In genomic region chr5:15630068-15630467, GRCm38 (mm10) we compare ENCODE assay signal across 25 mouse cellular contexts. TPM values are rescaled to one million over a fixed set of nuclear protein-coding genes. Genes with fewer than 3 reads are reported as not detected.
DNase-seq lines count a peak whose midpoint lies in the region; ATAC-seq and TF ChIP-seq lines count a peak whose summit lies in the region.
"Not testable (repeated sequence)": the region's sequence is repeated elsewhere in the genome, so short reads cannot be mapped to it uniquely, and the experiment has no call there.
"Had no signal": no experiment of that assay in that cellular context is flagged by ENCODE, and none has a peak within 500 bp of the region (broad histone marks: within the 10 kb centered on the region; RNA-seq: fewer than 3 reads in every experiment).

No protein-coding gene starts in this region.

- H3K9me3 ChIP-seq in CH12.LX (replicated peaks; ENCODE audit: low read length); forebrain, embryonic 14.5 days (replicated peaks; ENCODE audit: control insufficient read depth, low read length); hindbrain, postnatal 0 days (ENCODE audit: low read length); midbrain, embryonic 11.5 days (ENCODE audit: control insufficient read depth, low read length); stomach, postnatal 0 days (ENCODE audit: control insufficient read depth, low read length): not testable (repeated sequence)

- not testable (repeated sequence) for ATAC-seq in forebrain, embryonic 14.5 days; hindbrain, postnatal 0 days; midbrain, embryonic 11.5 days (ENCODE audit: low FRiP score); stomach, postnatal 0 days (ENCODE audit: low FRiP score, low TSS enrichment)

- H3K27me3 ChIP-seq in CH12.LX (replicated peaks); forebrain, embryonic 14.5 days (replicated peaks; ENCODE audit: control insufficient read depth, insufficient read depth, low read length); hindbrain, postnatal 0 days (ENCODE audit: insufficient read depth, low read length); midbrain, embryonic 11.5 days (ENCODE audit: control insufficient read depth, insufficient read depth, low read length); stomach, postnatal 0 days (ENCODE audit: control insufficient read depth, insufficient read depth, low read length): not testable (repeated sequence)

- H3K4me1 ChIP-seq in CH12.LX (ENCODE audit: control insufficient read depth in 1 of 2, insufficient read depth in 2 of 2); forebrain, embryonic 14.5 days (ENCODE audit: control insufficient read depth, insufficient read depth, low read length); hindbrain, postnatal 0 days (ENCODE audit: insufficient read depth, low read length); midbrain, embryonic 11.5 days (ENCODE audit: control insufficient read depth, insufficient read depth, low read length); stomach, postnatal 0 days (replicated peaks; ENCODE audit: control insufficient read depth, insufficient read depth): not testable (repeated sequence)

- DNase-seq in CH12.LX (ENCODE audit: extremely low read depth) (peak; percentile 18), adipocyte (ENCODE audit: low spot score) (peak; percentile 43)
- peak; percentile 36 for DNase-seq in forebrain, embryonic 14.5 days (ENCODE audit: low spot score)
- DNase-seq in hindbrain, postnatal 0 days (ENCODE audit: low spot score), result peak; percentile 43
- peak; percentile 26 for DNase-seq in kidney, postnatal 10 days
- peak; percentile 22 to 23 for DNase-seq in left cerebral cortex, postnatal 14 days (ENCODE audit: low spot score in 2 of 2)
- DNase-seq in midbrain, embryonic 11.5 days (ENCODE audit: low spot score, missing footprints), result peak; percentile 84
- DNase-seq in stomach, postnatal 0 days (ENCODE audit: low spot score), result not testable (repeated sequence)

- TF ChIP-seq POLR2A in CH12.LX (IDR thresholded peaks at IDR 0.05; ENCODE audit: low read depth, low read length), result not testable (repeated sequence)

- TF ChIP-seq CTCF in CH12.LX (conservative IDR thresholded peaks at IDR 0.05 in 1 of 2, IDR thresholded peaks at IDR 0.05 in 1 of 2; ENCODE audit: low read depth in 2 of 2, low read length in 2 of 2), result peak in 1 of 2 experiments; percentile 37; a peak in 2 of 4 replicates
- peak; percentile 43 for TF ChIP-seq CTCF in hindbrain, postnatal 0 days (IDR thresholded peaks at IDR 0.05; ENCODE audit: low read depth)
- peak; percentile 47 for TF ChIP-seq CTCF in stomach, postnatal 0 days (IDR thresholded peaks at IDR 0.05; ENCODE audit: low read depth)

- H3K9ac ChIP-seq in CH12.LX (ENCODE audit: insufficient read depth, low read depth); forebrain, embryonic 14.5 days (ENCODE audit: low read length); hindbrain, postnatal 0 days (replicated peaks; ENCODE audit: low read length); midbrain, embryonic 11.5 days (ENCODE audit: low read length); stomach, postnatal 0 days (ENCODE audit: low read length): not testable (repeated sequence)

- H3K4me3 ChIP-seq in CH12.LX (replicated peaks in 1 of 3; ENCODE audit: low read depth in 2 of 3, low read length in 2 of 3, poor library complexity in 1 of 3); forebrain, embryonic 14.5 days (ENCODE audit: low read depth, low read length); hindbrain, postnatal 0 days (ENCODE audit: low read length); midbrain, embryonic 11.5 days (ENCODE audit: low read depth, low read length); stomach, postnatal 0 days (ENCODE audit: low read depth, low read length): not testable (repeated sequence)

- not testable (repeated sequence) for H3K27ac ChIP-seq in CH12.LX (ENCODE audit: insufficient read depth, low read depth); forebrain, embryonic 14.5 days (ENCODE audit: low read depth, low read length); hindbrain, postnatal 0 days; midbrain, embryonic 11.5 days (ENCODE audit: low read depth, low read length); stomach, postnatal 0 days (replicated peaks)

- dilution Hi-C loops in CH12.LX (cut with MboI; ENCODE audit: extremely low pct_ligation_motif_present, extremely low pct_unique_long_range_greater_than_20kb, low sequenced_read_pairs), result not testable (repeated sequence)

- H3K4me2 ChIP-seq in CH12.LX (ENCODE audit: insufficient read depth, low read depth, poor library complexity, severe bottlenecking); forebrain, embryonic 14.5 days (ENCODE audit: low read length); hindbrain, postnatal 0 days (ENCODE audit: low read depth, low read length); midbrain, embryonic 11.5 days; stomach, postnatal 0 days (replicated peaks; ENCODE audit: low read depth): not testable (repeated sequence)

- WGBS in forebrain, embryonic 14.5 days, result 31% methylated on average over 5 of the region's 5 CpGs
- 30% methylated on average over 5 of the region's 5 CpGs for WGBS in hindbrain, postnatal 0 days
- 34% methylated on average over 5 of the region's 5 CpGs for WGBS in midbrain, embryonic 11.5 days
- 34% methylated on average over 5 of the region's 5 CpGs for WGBS in stomach, postnatal 0 days

- intact Hi-C loops in left cerebral cortex, postnatal 14 days (cut with DNase I), result not testable (repeated sequence)

- not testable (repeated sequence) for H3K79me2 ChIP-seq in CH12.LX (replicated peaks; ENCODE audit: control insufficient read depth, extremely low read depth, insufficient read depth, poor library complexity, severe bottlenecking)

- in situ Hi-C loops in CH12.LX (cut with MboI; ENCODE audit: low pct_ligation_motif_present, low pct_unique_long_range_greater_than_20kb, low sequenced_read_pairs), result not testable (repeated sequence)

- peak; percentile 13 for TF ChIP-seq RAD21 in CH12.LX (IDR thresholded peaks at IDR 0.05; ENCODE audit: low read depth, low read length)

- not testable (repeated sequence) for TF ChIP-seq EP300 in CH12.LX (IDR thresholded peaks at IDR 0.05; ENCODE audit: low read length); stomach, postnatal 0 days (optimal IDR thresholded peaks at IDR 0.05)

- H3K36me3 ChIP-seq in CH12.LX (replicated peaks in 1 of 2; ENCODE audit: control insufficient read depth in 1 of 2, insufficient read depth in 1 of 2, low read length in 1 of 2); forebrain, embryonic 14.5 days (ENCODE audit: control insufficient read depth, insufficient read depth, low read length); hindbrain, postnatal 0 days (ENCODE audit: insufficient read depth, low read length); midbrain, embryonic 11.5 days (ENCODE audit: control insufficient read depth, insufficient read depth, low read length); stomach, postnatal 0 days (ENCODE audit: control insufficient read depth, insufficient read depth, low read length): not testable (repeated sequence)

TF ChIP-seq in CH12.LX, 34 proteins besides CTCF, POLR2A, EP300 and RAD21:
- peak; percentile 64 for TF ChIP-seq ZNF384 (IDR thresholded peaks at IDR 0.05; ENCODE audit: low read depth, low read length)

RNA-seq across cellular contexts. Expression of gene Speer4d, which starts 11.2 kb away (rescaled TPM):
- total RNA-seq in CH12.LX (2012; rRNA removed) (not detected in 2 replicates), CH12.LX (2014; rRNA removed) (not detected in 2 replicates)
- not detected in 2 replicates for polyA plus RNA-seq in CH12.LX (2012; ENCODE audit: insufficient read length, low read depth)
- not detected in 2 replicates for polyA plus RNA-seq in forebrain, embryonic 14.5 days (2014; fragmentation: Nextera tagmentation; extraction: Ambion mirVana)
- not detected in 2 replicates for total RNA-seq in hindbrain, postnatal 0 days (2014; rRNA removed)
- not detected in 2 replicates for polyA plus RNA-seq in hindbrain, postnatal 0 days (2015; fragmentation: Nextera tagmentation; extraction: Ambion mirVana)
- not detected for total RNA-seq in left cerebral cortex, postnatal 14 days (2021)
- polyA plus RNA-seq in midbrain, embryonic 11.5 days (2014; fragmentation: Nextera tagmentation; extraction: Ambion mirVana), result not detected in 2 replicates
- not detected in 2 replicates for polyA plus RNA-seq in stomach, postnatal 0 days (2015; fragmentation: Nextera tagmentation; extraction: Ambion mirVana)
- total RNA-seq: adrenal gland, adult 2 months; adrenal gland, postnatal 4 days; gastrocnemius, postnatal 10 days; granulocyte monocyte progenitor cell, adult 5-6 weeks; heart, postnatal 10 days; left cerebral cortex, adult 8-10 months; megakaryocyte, adult 5-6 weeks had no signal
- polyA plus RNA-seq: adrenal gland, adult 2 months; embryonic facial prominence, embryonic 14.5 days; forebrain, embryonic 13.5 days; heart, embryonic 11.5 days; hindbrain, embryonic 10.5 days; inflammation-experienced regulatory T-cells, adult 6 months; limb, embryonic 10.5 days; liver, embryonic 15.5 days; midbrain, embryonic 13.5 days; neural tube, embryonic 12.5 days; stomach, embryonic 14.5 days had no signal

RNA-seq across cellular contexts. Expression of gene 4930572O03Rik, which starts 26.8 kb away (rescaled TPM):
- total RNA-seq in CH12.LX (2012; rRNA removed), result not detected in 2 replicates
- not detected in 2 replicates for total RNA-seq in CH12.LX (2014; rRNA removed)
- not detected in 2 replicates for polyA plus RNA-seq in CH12.LX (2012; ENCODE audit: insufficient read length, low read depth)
- not detected in 2 replicates for polyA plus RNA-seq in forebrain, embryonic 14.5 days (2014; fragmentation: Nextera tagmentation; extraction: Ambion mirVana)
- total RNA-seq in hindbrain, postnatal 0 days (2014; rRNA removed), result not detected in 2 replicates
- polyA plus RNA-seq in hindbrain, postnatal 0 days (2015; fragmentation: Nextera tagmentation; extraction: Ambion mirVana), result not detected in 2 replicates
- total RNA-seq in left cerebral cortex, postnatal 14 days (2021), result not detected
- polyA plus RNA-seq in midbrain, embryonic 11.5 days (2014; fragmentation: Nextera tagmentation; extraction: Ambion mirVana), result not detected in 2 replicates
- polyA plus RNA-seq in stomach, postnatal 0 days (2015; fragmentation: Nextera tagmentation; extraction: Ambion mirVana), result not detected in 2 replicates
- total RNA-seq: adrenal gland, adult 2 months; adrenal gland, postnatal 4 days; gastrocnemius, postnatal 10 days; granulocyte monocyte progenitor cell, adult 5-6 weeks; heart, postnatal 10 days; left cerebral cortex, adult 8-10 months; megakaryocyte, adult 5-6 weeks had no signal
- polyA plus RNA-seq: adrenal gland, adult 2 months; embryonic facial prominence, embryonic 14.5 days; forebrain, embryonic 13.5 days; heart, embryonic 11.5 days; hindbrain, embryonic 10.5 days; inflammation-experienced regulatory T-cells, adult 6 months; limb, embryonic 10.5 days; liver, embryonic 15.5 days; midbrain, embryonic 13.5 days; neural tube, embryonic 12.5 days; stomach, embryonic 14.5 days had no signal

RNA-seq across cellular contexts. Expression of gene Gm21083, which starts 52.9 kb away (rescaled TPM):
- total RNA-seq in CH12.LX (2012; rRNA removed) (not detected in 2 replicates), CH12.LX (2014; rRNA removed) (not detected in 2 replicates)
- polyA plus RNA-seq in CH12.LX (2012; ENCODE audit: insufficient read length, low read depth), result not detected in 2 replicates
- not detected in 2 replicates for polyA plus RNA-seq in forebrain, embryonic 14.5 days (2014; fragmentation: Nextera tagmentation; extraction: Ambion mirVana)
- total RNA-seq in hindbrain, postnatal 0 days (2014; rRNA removed), result not detected in 2 replicates
- polyA plus RNA-seq in hindbrain, postnatal 0 days (2015; fragmentation: Nextera tagmentation; extraction: Ambion mirVana), result not detected in 2 replicates
- not detected for total RNA-seq in left cerebral cortex, postnatal 14 days (2021)
- polyA plus RNA-seq in midbrain, embryonic 11.5 days (2014; fragmentation: Nextera tagmentation; extraction: Ambion mirVana), result not detected in 2 replicates
- not detected in 2 replicates for polyA plus RNA-seq in stomach, postnatal 0 days (2015; fragmentation: Nextera tagmentation; extraction: Ambion mirVana)
- total RNA-seq: adrenal gland, adult 2 months; adrenal gland, postnatal 4 days; gastrocnemius, postnatal 10 days; granulocyte monocyte progenitor cell, adult 5-6 weeks; heart, postnatal 10 days; left cerebral cortex, adult 8-10 months; megakaryocyte, adult 5-6 weeks had no signal
- polyA plus RNA-seq: adrenal gland, adult 2 months; embryonic facial prominence, embryonic 14.5 days; forebrain, embryonic 13.5 days; hindbrain, embryonic 10.5 days; inflammation-experienced regulatory T-cells, adult 6 months; limb, embryonic 10.5 days; liver, embryonic 15.5 days; midbrain, embryonic 13.5 days; neural tube, embryonic 12.5 days; stomach, embryonic 14.5 days had no signal
